Mouse (Mus musculus) ovary, postnatal 14 days (tissue): ENCODE measurements around the gene Abo.
"Not testable (repeated sequence)": the region's sequence is repeated elsewhere in the genome, so short reads cannot be mapped to it uniquely, and the experiment has no call there.

Experiments
- DNase-seq: peaks from one replicate; pipeline ENCODE4 v3.0.0; 2022; ENCODE audit warnings: low spot score

The Abo gene

GRCm38 (mm10) chr2:26864879-26865278, at the start of gene Abo:
Abo (minus strand) TSS chr2:26864979.
- no peak for DNase-seq

GRCm38 (mm10) chr2:26914148-26914941, 49.6 kb upstream of the Abo start:
- DNase-seq = no peak

- DNase-seq = no peak
Measured at GRCm38 (mm10) chr2:26913416-26914147, 48.8 kb upstream of the Abo start.

- no peak for DNase-seq
Measured at GRCm38 (mm10) chr2:26912253-26912770, 47.5 kb upstream of the Abo start.

GRCm38 (mm10) chr2:26910994-26911765, 46.4 kb upstream of the Abo start:
- DNase-seq = peak; percentile 53

- peak; percentile 99 for DNase-seq
Measured at GRCm38 (mm10) chr2:26910124-26910993, 45.6 kb upstream of the Abo start, which contains the start of the genes Med22 and Rpl7a. Med22 (minus strand) TSS chr2:26910677. Rpl7a (plus strand) TSS chr2:26910764.

GRCm38 (mm10) chr2:26909387-26909784, 44.6 kb upstream of the Abo start:
- no peak for DNase-seq

GRCm38 (mm10) chr2:26908710-26909386, 44.1 kb upstream of the Abo start:
- DNase-seq = no peak

- no peak for DNase-seq
Measured at GRCm38 (mm10) chr2:26907109-26907508, 42.3 kb upstream of the Abo start.

- DNase-seq = no peak
Measured at GRCm38 (mm10) chr2:26906431-26906830, 41.7 kb upstream of the Abo start.

- no peak for DNase-seq
Measured at GRCm38 (mm10) chr2:26905936-26906335, 41.2 kb upstream of the Abo start.

- no peak for DNase-seq
Measured at GRCm38 (mm10) chr2:26903311-26903710, 38.5 kb upstream of the Abo start.

GRCm38 (mm10) chr2:26902467-26903220, 37.9 kb upstream of the Abo start, which contains the start of gene Surf6:
Surf6 (minus strand) TSS chr2:26902879.
- peak; percentile 84 for DNase-seq

GRCm38 (mm10) chr2:26901834-26902400, 37.1 kb upstream of the Abo start:
- no peak for DNase-seq

GRCm38 (mm10) chr2:26900731-26901130, 36.0 kb upstream of the Abo start:
- DNase-seq = no peak

GRCm38 (mm10) chr2:26895898-26896297, 31.1 kb upstream of the Abo start:
- DNase-seq = no peak

- not testable (repeated sequence) for DNase-seq
Measured at GRCm38 (mm10) chr2:26886170-26886569, 21.4 kb upstream of the Abo start.

- DNase-seq = not testable (repeated sequence)
Measured at GRCm38 (mm10) chr2:26885541-26885940, 20.8 kb upstream of the Abo start.

- DNase-seq = no peak
Measured at GRCm38 (mm10) chr2:26878571-26878970, 13.8 kb upstream of the Abo start.
